Mouse (Mus musculus) erythroblast, embryonic 14.5 days (primary cell): ENCODE measurements around the gene Hddc3. TPM values are rescaled to one million over a fixed set of nuclear protein-coding genes. Genes with fewer than 3 reads are reported as not detected.
"Not testable (repeated sequence)": the region's sequence is repeated elsewhere in the genome, so short reads cannot be mapped to it uniquely, and the experiment has no call there.

ENCODE experiments used
- H3K27me3 ChIP-seq: 2 replicates; pipeline ENCODE4 v1.6.1; 2012; ENCODE audit warnings: inconsistent platforms; ENCODE audit not compliant: control insufficient read depth
- H3K36me3 ChIP-seq: 2 replicates; pipeline ENCODE4 v1.6.1; 2012; ENCODE audit warnings: mild to moderate bottlenecking, inconsistent platforms; ENCODE audit not compliant: control insufficient read depth
- H3K4me1 ChIP-seq: 2 replicates; pipeline ENCODE4 v1.6.1; 2012; ENCODE audit warnings: inconsistent platforms; ENCODE audit not compliant: control insufficient read depth
- H3K4me3 ChIP-seq: replicated peaks from 2 replicates; pipeline ENCODE3; 2012; ENCODE audit warnings: moderate library complexity, mild to moderate bottlenecking, inconsistent platforms
- H3K9me3 ChIP-seq: 2 replicates; pipeline ENCODE4 v1.6.1; 2012; ENCODE audit warnings: low read length, inconsistent platforms, mixed read lengths; ENCODE audit not compliant: control insufficient read depth
- GATA1 ChIP-seq: IDR thresholded peaks from 2 replicates; pipeline ENCODE4 v1.6.1; 2012; ENCODE audit warnings: low read length, inconsistent platforms, mixed read lengths
- TAL1 ChIP-seq: IDR thresholded peaks from 3 replicates; pipeline ENCODE4 v1.6.1; 2012; ENCODE audit warnings: low read length, inconsistent platforms, mixed read lengths
- polyA plus RNA-seq: library from polyadenylated mRNA; stranded (reverse); fragments of >175 nt; gene quantifications from 2 replicates; pipeline ENCODE4 v1.2.3, GENCODE M21; 2012

Hddc3 gene
- polyA plus RNA-seq, 1 experiment: 1.4 TPM

DNA sequence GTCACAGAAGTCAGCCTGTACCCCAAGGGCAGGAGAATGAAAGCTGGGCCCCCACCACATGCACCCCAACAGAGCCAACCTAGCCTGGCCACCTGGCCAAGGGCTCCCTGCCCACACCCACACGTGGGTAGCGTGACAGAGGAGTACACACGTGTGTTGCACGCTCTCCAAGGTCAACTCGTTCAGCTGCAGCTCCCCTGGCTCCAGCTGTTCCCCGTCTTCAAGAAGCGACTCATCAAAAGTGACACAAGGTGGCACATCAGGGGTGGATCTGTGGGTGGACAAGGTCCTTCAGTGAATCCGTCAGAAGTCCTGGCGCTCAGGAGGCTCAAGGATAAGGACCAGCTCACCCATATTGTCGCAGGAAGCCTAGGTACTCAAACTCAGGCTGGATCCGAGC lies 40.0 kb downstream of the Hddc3 start:
- no peaks in the 10 kb centered on the region for H3K36me3 ChIP-seq
- TF ChIP-seq GATA1 (no peak), TAL1 (no peak)
- H3K9me3 ChIP-seq: no peaks in the 10 kb centered on the region; the same call in 1 of the 2 replicates

DNA sequence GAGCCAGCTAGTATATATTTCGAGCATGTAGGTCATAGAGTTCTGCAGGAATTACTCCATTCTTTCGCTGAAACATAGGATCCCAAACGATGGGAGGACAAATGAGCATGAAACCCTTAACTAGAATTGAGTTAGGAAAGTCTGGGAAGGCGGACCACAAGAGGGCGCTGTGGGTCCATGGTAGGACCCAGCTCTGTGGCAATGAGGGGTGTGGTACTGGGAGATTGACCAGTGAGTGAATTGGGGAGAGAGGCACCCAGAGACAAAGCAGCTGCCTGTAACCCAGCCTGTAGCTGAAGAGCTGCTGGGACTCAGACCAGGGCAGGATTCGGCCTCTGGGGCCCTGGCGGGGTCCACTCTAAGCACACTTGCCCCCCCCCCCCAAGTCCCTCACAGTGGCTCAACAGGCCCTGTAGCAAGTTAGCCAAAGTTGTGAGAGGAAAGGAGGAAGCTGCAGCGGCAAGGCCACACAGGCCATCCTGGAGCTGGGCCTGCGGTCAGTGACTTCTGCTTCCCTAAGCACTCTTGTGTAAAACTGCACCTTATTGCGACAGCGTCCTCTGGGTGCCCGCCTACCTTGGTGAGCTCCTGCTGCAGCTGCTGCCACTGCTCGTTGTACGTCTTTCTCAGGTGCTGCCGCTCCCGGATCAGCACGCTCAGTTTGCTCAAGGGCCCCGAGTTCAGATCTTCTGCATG lies 43.5 kb downstream of the Hddc3 start:
- peaks cover 42% of the 10 kb centered on the region for H3K27me3 ChIP-seq
- H3K36me3 ChIP-seq: peaks cover 13% of the 10 kb centered on the region
- H3K9me3 ChIP-seq: no peaks in the 10 kb centered on the region; the same call in 1 of the 2 replicates
- no peak for TF ChIP-seq TAL1
- H3K4me3 ChIP-seq: peak overlapping the region; percentile 15
- H3K4me1 ChIP-seq: peaks cover 15% of the 10 kb centered on the region

More for the DNA sequence above, 40.0 kb downstream of the Hddc3 start:
- Histone ChIP-seq H3K4me1 (peaks cover 13% of the 10 kb centered on the region), H3K4me3 (no peak overlapping the region), H3K27me3 (peaks cover 25% of the 10 kb centered on the region)

- Histone ChIP-seq H3K36me3 (peaks cover 19% of the 10 kb centered on the region), H3K4me3 (peak overlapping the region; percentile 15), H3K4me1 (peaks cover 15% of the 10 kb centered on the region), H3K27me3 (peaks cover 42% of the 10 kb centered on the region), H3K9me3 (no peaks in the 10 kb centered on the region; the same call in 1 of the 2 replicates)
- TF ChIP-seq TAL1 (no peak), GATA1 (no peak)
Measured at GRCm38 (mm10) chr7:80387033-80387632, 44.2 kb downstream of the Hddc3 start.

DNA sequence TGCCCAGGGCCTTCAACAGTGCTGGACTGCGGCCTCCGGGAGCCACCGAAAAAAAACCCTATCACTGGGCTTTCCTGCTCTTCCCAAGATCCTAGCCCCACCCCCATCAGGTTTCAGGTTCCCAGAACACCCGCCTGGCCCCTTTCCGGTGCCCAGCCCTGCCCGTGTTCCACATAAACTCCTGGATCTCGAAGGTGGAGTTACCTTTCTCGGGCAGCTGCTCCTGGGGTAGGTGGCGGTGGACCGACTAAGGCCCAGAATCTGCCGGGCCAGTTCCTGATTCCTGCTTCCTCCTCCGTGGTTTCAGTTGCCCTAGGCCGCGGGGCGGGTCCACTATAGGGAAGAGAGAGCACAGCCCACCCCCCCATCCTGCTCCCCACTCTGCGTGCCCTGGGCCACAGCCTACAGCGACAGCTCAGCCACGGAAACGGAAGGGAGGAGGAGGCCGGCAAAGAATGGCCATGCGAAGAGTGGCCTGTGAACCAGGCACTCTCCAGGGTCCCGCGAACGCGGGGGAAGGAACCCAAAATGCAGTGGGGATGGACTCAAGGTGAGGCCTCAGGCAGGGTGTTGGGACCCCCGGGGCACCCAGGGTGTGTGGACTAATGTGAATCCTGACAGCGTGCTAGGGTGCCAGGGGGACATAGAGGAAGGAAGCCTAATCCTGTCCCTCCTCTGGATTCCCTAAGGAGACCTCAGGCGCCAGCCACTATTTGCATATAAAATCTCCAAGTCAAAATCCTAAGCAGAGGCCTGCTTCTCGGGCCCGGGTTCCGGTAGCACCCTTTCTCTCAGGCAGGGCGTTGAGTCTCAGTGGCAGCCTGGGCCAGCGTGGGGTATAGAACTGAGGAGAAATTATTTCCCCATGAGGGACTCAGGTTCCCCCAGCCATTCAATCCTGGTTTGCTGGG lies 45.0 kb downstream of the Hddc3 start, which contains the start of gene Fes:
Gene Fes, minus strand, starts transcription at position 314 of the 911 bp plus-strand sequence.
- Histone ChIP-seq H3K36me3 (peaks cover 27% of the 10 kb centered on the region), H3K4me3 (peak within 1 kb of the TSS; percentile 30), H3K4me1 (peaks cover 15% of the 10 kb centered on the region), H3K27me3 (peaks cover 42% of the 10 kb centered on the region), H3K9me3 (no peaks in the 10 kb centered on the region; the same call in 1 of the 2 replicates)
- TF ChIP-seq GATA1 (no peak), TAL1 (no peak)

GRCm38 (mm10) chr7:80392119-80392518 lies 49.2 kb downstream of the Hddc3 start:
- H3K4me1 ChIP-seq: peaks cover 16% of the 10 kb centered on the region
- peaks cover 25% of the 10 kb centered on the region for H3K27me3 ChIP-seq
- no peaks in the 10 kb centered on the region; the same call in 1 of the 2 replicates for H3K9me3 ChIP-seq
- H3K36me3 ChIP-seq: peaks cover 51% of the 10 kb centered on the region
- H3K4me3 ChIP-seq: no peak overlapping the region
- TF ChIP-seq TAL1 (no peak), GATA1 (no peak)

DNA sequence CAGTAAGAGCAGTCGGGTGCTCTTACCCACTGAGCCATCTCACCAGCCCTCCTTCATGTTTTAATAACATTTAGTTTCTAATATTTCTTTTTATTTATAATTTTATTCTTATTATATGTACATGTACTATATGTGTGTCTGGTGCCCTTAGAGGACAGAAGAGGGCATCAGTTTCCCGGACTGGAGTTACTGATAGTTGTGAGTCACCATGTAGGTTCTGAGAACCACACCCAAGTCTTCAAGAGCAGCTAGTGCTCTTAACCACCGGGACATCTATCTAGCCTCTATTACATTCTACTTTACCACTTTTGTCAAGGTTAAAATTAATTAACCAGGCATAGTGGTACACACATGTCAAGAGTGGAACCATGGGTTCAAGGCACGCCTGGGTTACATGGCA lies 51.7 kb downstream of the Hddc3 start:
- no peak for TF ChIP-seq GATA1
- TF ChIP-seq TAL1: no peak
- H3K27me3 ChIP-seq: no peaks in the 10 kb centered on the region; the same call in 1 of the 2 replicates
- H3K9me3 ChIP-seq: no peaks in the 10 kb centered on the region
- peaks cover 59% of the 10 kb centered on the region for H3K36me3 ChIP-seq
- no peak overlapping the region for H3K4me3 ChIP-seq
- peaks cover 14% of the 10 kb centered on the region for H3K4me1 ChIP-seq

GRCm38 (mm10) chr7:80396427-80396826 lies 53.5 kb downstream of the Hddc3 start:
- not testable (repeated sequence) for H3K4me3 ChIP-seq, H3K9me3 ChIP-seq
- Histone ChIP-seq H3K4me1 (peaks cover 18% of the 10 kb centered on the region), H3K27me3 (peaks cover 16% of the 10 kb centered on the region), H3K36me3 (peaks cover 45% of the 10 kb centered on the region)

DNA sequence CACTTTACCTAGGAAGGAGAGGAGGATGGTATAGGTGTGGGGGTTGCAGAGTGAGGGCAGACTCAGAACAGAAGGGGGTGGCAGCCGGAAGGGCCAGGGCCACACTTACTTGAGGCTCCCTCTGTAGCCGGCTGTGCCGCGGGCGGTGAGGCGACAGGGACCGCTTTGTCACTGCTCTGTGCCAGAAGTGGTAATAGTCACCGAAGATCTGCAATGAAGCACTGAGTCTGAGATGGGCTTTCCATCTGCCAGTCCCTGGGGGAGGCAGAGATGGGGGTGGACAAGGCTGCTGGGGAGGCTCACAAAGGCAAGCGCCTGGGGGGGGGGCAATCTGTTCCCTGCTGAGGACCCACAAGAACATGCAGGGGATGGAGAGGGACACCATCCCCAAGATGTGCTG lies 55.1 kb downstream of the Hddc3 start:
- H3K4me3 ChIP-seq: no peak overlapping the region
- H3K36me3 ChIP-seq: peaks cover 31% of the 10 kb centered on the region
- TF ChIP-seq GATA1 (no peak), TAL1 (no peak)
- H3K4me1 ChIP-seq: peaks cover 26% of the 10 kb centered on the region
- peaks cover 31% of the 10 kb centered on the region for H3K27me3 ChIP-seq
- no peaks in the 10 kb centered on the region for H3K9me3 ChIP-seq
